Mouse (Mus musculus): ENCODE measurements around the gene Hdgf.

Hdgf gene

GRCm38 (mm10) chr3:87945781-87946540 lies 39.8 kb downstream of the Hdgf start:
- peak; percentile 53 for DNase-seq (ENCODE audit: low spot score)

GRCm38 (mm10) chr3:87946541-87946860 lies 40.4 kb downstream of the Hdgf start:
- DNase-seq (ENCODE audit: low spot score) = peak; percentile 38

- DNase-seq (ENCODE audit: low spot score) = peak; percentile 41
These were observed 41.1 kb downstream of the Hdgf start for GRCm38 (mm10) chr3:87947056-87947810.

- DNase-seq (ENCODE audit: low spot score) = peak; percentile 79
These were observed 41.7 kb downstream of the Hdgf start for GRCm38 (mm10) chr3:87947811-87948199.

GRCm38 (mm10) chr3:87948378-87949265 lies 42.5 kb downstream of the Hdgf start, which contains the start of gene Crabp2:
Gene Crabp2 (plus strand): TSS chr3:87948666.
- peak; percentile 77 for DNase-seq (ENCODE audit: low spot score)

- DNase-seq (ENCODE audit: low spot score) = peak; percentile 45
These were observed 43.3 kb downstream of the Hdgf start for GRCm38 (mm10) chr3:87949266-87949954.

GRCm38 (mm10) chr3:87949955-87950515 lies 43.9 kb downstream of the Hdgf start:
- peak; percentile 41 for DNase-seq (ENCODE audit: low spot score)

- DNase-seq (ENCODE audit: low spot score) = no peak
These were observed 45.8 kb downstream of the Hdgf start for GRCm38 (mm10) chr3:87951946-87952345.

GRCm38 (mm10) chr3:87952440-87952839 lies 46.3 kb downstream of the Hdgf start:
- no peak for DNase-seq (ENCODE audit: low spot score)

GRCm38 (mm10) chr3:87958056-87958455 lies 51.9 kb downstream of the Hdgf start:
- no peak for DNase-seq (ENCODE audit: low spot score)

- no peak for DNase-seq (ENCODE audit: low spot score)
These were observed 52.4 kb downstream of the Hdgf start for GRCm38 (mm10) chr3:87958476-87958875.

GRCm38 (mm10) chr3:87958967-87959366 lies 52.8 kb downstream of the Hdgf start:
- DNase-seq (ENCODE audit: low spot score) = no peak

GRCm38 (mm10) chr3:87959371-87959770 lies 53.2 kb downstream of the Hdgf start:
- no peak for DNase-seq (ENCODE audit: low spot score)

GRCm38 (mm10) chr3:87960191-87960585 lies 54.1 kb downstream of the Hdgf start:
- DNase-seq (ENCODE audit: low spot score) = no peak

GRCm38 (mm10) chr3:87960586-87961191 lies 54.6 kb downstream of the Hdgf start:
- DNase-seq (ENCODE audit: low spot score) = peak; percentile 97
